Mouse (Mus musculus): ENCODE results near the gene Pebp1. TPM values are rescaled to one million over a fixed set of nuclear protein-coding genes. Genes with fewer than 3 reads are reported as not detected.

Gene Pebp1
- total and polyA plus RNA-seq, 3 experiments: 558 to 568 TPM; not detected in 1

- no peak for DNase-seq (ENCODE audit: low read depth, low spot score)
- no peaks in the 10 kb centered on the region for H3K27me3 ChIP-seq (ENCODE audit: control insufficient read depth in 1 of 2, insufficient read depth in 2 of 2, low read length in 2 of 2)
- TF ChIP-seq RAD21 (IDR thresholded peaks at IDR 0.05; ENCODE audit: low read depth, low read length): peak; percentile 14; the same call in 1 of the 2 replicates
- TF ChIP-seq ZC3H11A (IDR thresholded peaks at IDR 0.05; ENCODE audit: low read depth, low read length): peak; percentile 2; the same call in 1 of the 2 replicates
- no peak for TF ChIP-seq ZNF384 (IDR thresholded peaks at IDR 0.05; ENCODE audit: low read depth, low read length)
- TF ChIP-seq CTCF (IDR thresholded peaks at IDR 0.05 in 2 of 3, conservative IDR thresholded peaks at IDR 0.05 in 1 of 3; ENCODE audit: control insufficient read depth in 1 of 3, insufficient read depth in 1 of 3, low read depth in 2 of 3, low read length in 3 of 3, poor library complexity in 1 of 3, severe bottlenecking in 1 of 3): peak in 1 of 3 experiments; percentile 28; a peak in 2 of 6 replicates
- no peak for TF ChIP-seq POLR2AphosphoS5 (IDR thresholded peaks at IDR 0.05; ENCODE audit: borderline replicate concordance, low read depth, low read length)
- no peak overlapping the region for H3K9ac ChIP-seq (ENCODE audit: control insufficient read depth, low read depth, low read length, poor library complexity, severe bottlenecking)
- H3K9me3 ChIP-seq (replicated peaks; ENCODE audit: insufficient read depth, low read length): no peaks in the 10 kb centered on the region
- no peaks in the 10 kb centered on the region for H3K36me3 ChIP-seq (ENCODE audit: control insufficient read depth in 1 of 2, insufficient read depth in 2 of 2, low read length in 2 of 2)
- H3K79me2 ChIP-seq (ENCODE audit: control insufficient read depth, insufficient read depth, low read length, poor library complexity): no peaks in the 10 kb centered on the region
- H3K27ac ChIP-seq (ENCODE audit: control insufficient read depth, low read depth, low read length): no peak overlapping the region
- no peak overlapping the region for H3K4me3 ChIP-seq (ENCODE audit: control insufficient read depth in 1 of 2, insufficient read depth in 1 of 2, low read depth in 2 of 2, low read length in 2 of 2)
- H3K4me1 ChIP-seq (ENCODE audit: control insufficient read depth in 1 of 2, insufficient read depth in 2 of 2, low read length in 2 of 2): no peaks in the 10 kb centered on the region
Measured at GRCm38 (mm10) chr5:117305754-117306153, 18.3 kb upstream of the Pebp1 start.

- no peak overlapping the region for H3K27ac ChIP-seq (ENCODE audit: control insufficient read depth, low read depth, low read length)
- H3K9me3 ChIP-seq (replicated peaks; ENCODE audit: insufficient read depth, low read length): no peaks in the 10 kb centered on the region
- no peak overlapping the region for H3K9ac ChIP-seq (ENCODE audit: control insufficient read depth, low read depth, low read length, poor library complexity, severe bottlenecking)
- no peaks in the 10 kb centered on the region for H3K36me3 ChIP-seq (ENCODE audit: control insufficient read depth in 1 of 2, insufficient read depth in 2 of 2, low read length in 2 of 2)
- H3K79me2 ChIP-seq (ENCODE audit: control insufficient read depth, insufficient read depth, low read length, poor library complexity): no peaks in the 10 kb centered on the region
- H3K4me3 ChIP-seq (ENCODE audit: control insufficient read depth in 1 of 2, insufficient read depth in 1 of 2, low read depth in 2 of 2, low read length in 2 of 2): no peak overlapping the region
- DNase-seq (ENCODE audit: low read depth, low spot score): peak; percentile 84
- H3K4me1 ChIP-seq (ENCODE audit: control insufficient read depth in 1 of 2, insufficient read depth in 2 of 2, low read length in 2 of 2): no peaks in the 10 kb centered on the region
- H3K27me3 ChIP-seq (ENCODE audit: control insufficient read depth in 1 of 2, insufficient read depth in 2 of 2, low read length in 2 of 2): no peaks in the 10 kb centered on the region
- TF ChIP-seq GATA1 (IDR thresholded peaks at IDR 0.05; ENCODE audit: low read depth, low read length) (peak; percentile 79), MAX (IDR thresholded peaks at IDR 0.05; ENCODE audit: low read length) (no peak), ZC3H11A (IDR thresholded peaks at IDR 0.05; ENCODE audit: low read depth, low read length) (peak; percentile 54), MYB (IDR thresholded peaks at IDR 0.05; ENCODE audit: low read depth, low read length) (no peak), JUND (IDR thresholded peaks at IDR 0.05; ENCODE audit: low read depth, low read length) (no peak), POLR2AphosphoS2 (IDR thresholded peaks at IDR 0.05; ENCODE audit: low read length) (no peak), ETS1 (IDR thresholded peaks at IDR 0.05; ENCODE audit: low read depth, low read length) (0 out of 2 replicates have a peak, but pooled peaks have one; percentile 9), UBTF (IDR thresholded peaks at IDR 0.05; ENCODE audit: borderline replicate concordance, insufficient read depth, low read depth, low read length) (no peak), CHD2 (IDR thresholded peaks at IDR 0.05; ENCODE audit: low read length) (no peak), ZNF384 (IDR thresholded peaks at IDR 0.05; ENCODE audit: low read depth, low read length) (no peak), NRF1 (IDR thresholded peaks at IDR 0.05; ENCODE audit: insufficient read depth, low read depth, low read length, poor library complexity, severe bottlenecking) (no peak), BHLHE40 (IDR thresholded peaks at IDR 0.05; ENCODE audit: borderline replicate concordance, low read depth, low read length) (no peak), MXI1 (IDR thresholded peaks at IDR 0.05; ENCODE audit: low read depth, low read length) (0 out of 2 replicates have a peak, but pooled peaks have one; percentile 20), MEF2A (IDR thresholded peaks at IDR 0.05; ENCODE audit: extremely low read depth, insufficient replicate concordance, low read depth, low read length, poor library complexity, severe bottlenecking) (no peak), CTCF (IDR thresholded peaks at IDR 0.05 in 2 of 3, conservative IDR thresholded peaks at IDR 0.05 in 1 of 3; ENCODE audit: control insufficient read depth in 1 of 3, insufficient read depth in 1 of 3, low read depth in 2 of 3, low read length in 3 of 3, poor library complexity in 1 of 3, severe bottlenecking in 1 of 3) (peak; percentile 74 to 89 (median 82)), ELF1 (IDR thresholded peaks at IDR 0.05; ENCODE audit: low read depth, low read length) (no peak), SMC3 (IDR thresholded peaks at IDR 0.05; ENCODE audit: low read depth, low read length) (peak; percentile 79), ZKSCAN1 (IDR thresholded peaks at IDR 0.05; ENCODE audit: low read depth, low read length) (no peak), USF1 (IDR thresholded peaks at IDR 0.05; ENCODE audit: low read depth, low read length) (no peak), ZMIZ1 (IDR thresholded peaks at IDR 0.05; ENCODE audit: low read depth, low read length) (no peak), POLR2A (IDR thresholded peaks at IDR 0.05; ENCODE audit: control insufficient read depth in 1 of 2, insufficient read depth in 1 of 2, low read depth in 1 of 2, low read length in 2 of 2, poor library complexity in 1 of 2) (no peak), MAFK (IDR thresholded peaks at IDR 0.05; ENCODE audit: borderline replicate concordance, low read depth, low read length) (no peak), CHD1 (IDR thresholded peaks at IDR 0.05; ENCODE audit: low read depth, low read length) (no peak), SIN3A (IDR thresholded peaks at IDR 0.05; ENCODE audit: low read length) (no peak; the same call in 1 of the 2 replicates), HCFC1 (IDR thresholded peaks at IDR 0.05; ENCODE audit: low read depth, low read length) (no peak), E2F4 (IDR thresholded peaks at IDR 0.05; ENCODE audit: borderline replicate concordance, low read depth, low read length) (no peak), EP300 (IDR thresholded peaks at IDR 0.05; ENCODE audit: low read depth in 1 of 2, low read length in 2 of 2) (peak in 1 of 2 experiments; percentile 8; a peak in 1 of 4 replicates), KAT2A (conservative IDR thresholded peaks at IDR 0.05; ENCODE audit: low read depth, low read length) (no peak), GABPA (IDR thresholded peaks at IDR 0.05; ENCODE audit: low read depth, low read length) (no peak)
Measured at GRCm38 (mm10) chr5:117304947-117305346, 17.5 kb upstream of the Pebp1 start.
